Mouse (Mus musculus): ENCODE data around the gene Cd300ld5. TPM values are rescaled to one million over a fixed set of nuclear protein-coding genes. Genes with fewer than 3 reads are reported as not detected.
"Not testable (repeated sequence)": the region's sequence is repeated elsewhere in the genome, so short reads cannot be mapped to it uniquely, and the experiment has no call there.

The Cd300ld5 gene
- polyA plus RNA-seq, 1 experiment: not detected

GRCm38 (mm10) chr11:115052991-115053390 is 15.4 kb upstream of the Cd300ld5 start:
- no peak overlapping the region for H3K27ac ChIP-seq (ENCODE audit: insufficient read depth, low read length)
- no peak overlapping the region for H3K4me3 ChIP-seq (ENCODE audit: insufficient read depth, low read length)
- peaks cover 2% of the 10 kb centered on the region; the same call in 1 of the 2 replicates for H3K4me1 ChIP-seq (ENCODE audit: control insufficient read depth, insufficient read depth, low read length)
- TF ChIP-seq POLR2A (IDR thresholded peaks at IDR 0.05; ENCODE audit: extremely low read depth, insufficient read depth, low read length) (no peak), CTCF (IDR thresholded peaks at IDR 0.05; ENCODE audit: extremely low read depth, insufficient read depth, low read length) (no peak)

GRCm38 (mm10) chr11:115052206-115052605 is 14.6 kb upstream of the Cd300ld5 start:
- TF ChIP-seq CTCF (IDR thresholded peaks at IDR 0.05; ENCODE audit: extremely low read depth, insufficient read depth, low read length) (no peak), POLR2A (IDR thresholded peaks at IDR 0.05; ENCODE audit: extremely low read depth, insufficient read depth, low read length) (no peak)
- Histone ChIP-seq H3K4me3 (ENCODE audit: insufficient read depth, low read length) (no peak overlapping the region), H3K4me1 (ENCODE audit: control insufficient read depth, insufficient read depth, low read length) (peaks cover 2% of the 10 kb centered on the region; the same call in 1 of the 2 replicates), H3K27ac (ENCODE audit: insufficient read depth, low read length) (no peak overlapping the region)

- TF ChIP-seq CTCF (IDR thresholded peaks at IDR 0.05; ENCODE audit: extremely low read depth, insufficient read depth, low read length): peak; percentile 34; the same call in 1 of the 2 replicates
- TF ChIP-seq POLR2A (IDR thresholded peaks at IDR 0.05; ENCODE audit: extremely low read depth, insufficient read depth, low read length): no peak
- Histone ChIP-seq H3K27ac (ENCODE audit: insufficient read depth, low read length) (no peak overlapping the region), H3K4me3 (ENCODE audit: insufficient read depth, low read length) (no peak overlapping the region), H3K4me1 (ENCODE audit: control insufficient read depth, insufficient read depth, low read length) (peaks cover 2% of the 10 kb centered on the region; the same call in 1 of the 2 replicates)
Observed at GRCm38 (mm10) chr11:115049282-115049895, 11.8 kb upstream of the Cd300ld5 start.

GRCm38 (mm10) chr11:115048259-115048658 is 10.7 kb upstream of the Cd300ld5 start, which contains the start of gene Cd300ld3:
Gene Cd300ld3, minus strand, starts transcription at chr11:115048409.
- Histone ChIP-seq H3K4me3 (ENCODE audit: insufficient read depth, low read length) (no peak within 1 kb of the TSS), H3K27ac (ENCODE audit: insufficient read depth, low read length) (no peak within 1 kb of the TSS), H3K4me1 (ENCODE audit: control insufficient read depth, insufficient read depth, low read length) (peaks cover 2% of the 10 kb centered on the region; the same call in 1 of the 2 replicates)
- TF ChIP-seq POLR2A (IDR thresholded peaks at IDR 0.05; ENCODE audit: extremely low read depth, insufficient read depth, low read length) (no peak), CTCF (IDR thresholded peaks at IDR 0.05; ENCODE audit: extremely low read depth, insufficient read depth, low read length) (no peak)

- not testable (repeated sequence) for H3K27ac ChIP-seq (ENCODE audit: insufficient read depth, low read length); H3K4me1 ChIP-seq (ENCODE audit: control insufficient read depth, insufficient read depth, low read length); H3K4me3 ChIP-seq (ENCODE audit: insufficient read depth, low read length)
Observed at GRCm38 (mm10) chr11:115026912-115027311, 10.7 kb downstream of the Cd300ld5 start, which contains the start of gene Cd300ld4. Gene Cd300ld4, minus strand, starts transcription at chr11:115027012.

GRCm38 (mm10) chr11:115016093-115016492 is 21.5 kb downstream of the Cd300ld5 start, which contains the start of gene Cd300ld2:
Gene Cd300ld2, minus strand, starts transcription at chr11:115016193.
- H3K4me3 ChIP-seq (ENCODE audit: insufficient read depth, low read length); H3K4me1 ChIP-seq (ENCODE audit: control insufficient read depth, insufficient read depth, low read length); H3K27ac ChIP-seq (ENCODE audit: insufficient read depth, low read length): not testable (repeated sequence)

- no peak overlapping the region for H3K4me3 ChIP-seq (ENCODE audit: insufficient read depth, low read length)
- TF ChIP-seq POLR2A (IDR thresholded peaks at IDR 0.05; ENCODE audit: extremely low read depth, insufficient read depth, low read length) (no peak), CTCF (IDR thresholded peaks at IDR 0.05; ENCODE audit: extremely low read depth, insufficient read depth, low read length) (no peak)
- 0 out of 2 replicates have a peak overlapping the region, but pooled peaks have one; percentile 20 for H3K27ac ChIP-seq (ENCODE audit: insufficient read depth, low read length)
- H3K4me1 ChIP-seq (ENCODE audit: control insufficient read depth, insufficient read depth, low read length): no peaks in the 10 kb centered on the region
Observed at GRCm38 (mm10) chr11:115004070-115004469, 33.5 kb downstream of the Cd300ld5 start.

- Histone ChIP-seq H3K4me1 (ENCODE audit: control insufficient read depth, insufficient read depth, low read length) (no peaks in the 10 kb centered on the region), H3K4me3 (ENCODE audit: insufficient read depth, low read length) (no peak within 1 kb of the TSS), H3K27ac (ENCODE audit: insufficient read depth, low read length) (peak within 1 kb of the TSS; percentile 12; the same call in 1 of the 2 replicates)
- TF ChIP-seq POLR2A (IDR thresholded peaks at IDR 0.05; ENCODE audit: extremely low read depth, insufficient read depth, low read length): no peak
- TF ChIP-seq CTCF (IDR thresholded peaks at IDR 0.05; ENCODE audit: extremely low read depth, insufficient read depth, low read length): no peak
Observed at GRCm38 (mm10) chr11:115001474-115002040, 36.0 kb downstream of the Cd300ld5 start, which contains the start of gene Cd300c2. Gene Cd300c2, minus strand, starts transcription at chr11:115001880.

- Histone ChIP-seq H3K4me1 (ENCODE audit: control insufficient read depth, insufficient read depth, low read length) (no peaks in the 10 kb centered on the region), H3K27ac (ENCODE audit: insufficient read depth, low read length) (no peak within 1 kb of the TSS), H3K4me3 (ENCODE audit: insufficient read depth, low read length) (no peak within 1 kb of the TSS)
- no peak for TF ChIP-seq CTCF (IDR thresholded peaks at IDR 0.05; ENCODE audit: extremely low read depth, insufficient read depth, low read length)
Observed at GRCm38 (mm10) chr11:114989793-114990192, 47.8 kb downstream of the Cd300ld5 start, which contains the start of gene Cd300ld. Gene Cd300ld, minus strand, starts transcription at chr11:114989922.

GRCm38 (mm10) chr11:114981866-114982265 is 55.7 kb downstream of the Cd300ld5 start:
- Histone ChIP-seq H3K27ac (ENCODE audit: insufficient read depth, low read length) (no peak overlapping the region), H3K4me3 (ENCODE audit: insufficient read depth, low read length) (no peak overlapping the region), H3K4me1 (ENCODE audit: control insufficient read depth, insufficient read depth, low read length) (no peaks in the 10 kb centered on the region)
- TF ChIP-seq POLR2A (IDR thresholded peaks at IDR 0.05; ENCODE audit: extremely low read depth, insufficient read depth, low read length) (no peak), CTCF (IDR thresholded peaks at IDR 0.05; ENCODE audit: extremely low read depth, insufficient read depth, low read length) (no peak)

Other genes starting within 250 kb of the Cd300ld5 start
- gene Btbd17, start 241.8 kb downstream of the Cd300ld5 start, polyA plus RNA-seq (2012; rRNA removed): 50.7 and 56.1 TPM in 2 replicates
- not detected in 2 replicates for gene Gpr142, start 238.8 kb downstream of the Cd300ld5 start, polyA plus RNA-seq (2012; rRNA removed)
- 4.2 and 4.3 TPM in 2 replicates for gene Gprc5c, start 186.6 kb downstream of the Cd300ld5 start, polyA plus RNA-seq (2012; rRNA removed)
- gene Cd300a, start 147.7 kb downstream of the Cd300ld5 start, polyA plus RNA-seq (2012; rRNA removed): 0.81 and 0.88 TPM in 2 replicates
- gene Cd300lb, start 103.4 kb downstream of the Cd300ld5 start, polyA plus RNA-seq (2012; rRNA removed): 0.08 and 0.13 TPM in 2 replicates
- gene Cd300c, start 68.6 kb downstream of the Cd300ld5 start, polyA plus RNA-seq (2012; rRNA removed): not detected in 2 replicates
- gene Cd300ld, start 47.8 kb downstream of the Cd300ld5 start, polyA plus RNA-seq (2012; rRNA removed): 0.10 and 0.11 TPM in 2 replicates
- 7.5 and 7.6 TPM in 2 replicates for gene Cd300c2, start 35.9 kb downstream of the Cd300ld5 start, polyA plus RNA-seq (2012; rRNA removed)
- gene Cd300ld2, start 21.6 kb downstream of the Cd300ld5 start, polyA plus RNA-seq (2012; rRNA removed): 0.32 TPM in 1 of 2 replicates, not detected in the other
- gene Cd300ld4, start 10.8 kb downstream of the Cd300ld5 start, polyA plus RNA-seq (2012; rRNA removed): 0.13 and 0.44 TPM in 2 replicates
- 1.0 and 1.2 TPM in 2 replicates for gene Cd300ld3, start 10.6 kb upstream of the Cd300ld5 start, polyA plus RNA-seq (2012; rRNA removed)
- gene Cd300e, start 24.4 kb upstream of the Cd300ld5 start, polyA plus RNA-seq (2012; rRNA removed): 0.09 and 0.17 TPM in 2 replicates
- 2.5 and 2.9 TPM in 2 replicates for gene Rab37, start 53.7 kb upstream of the Cd300ld5 start, polyA plus RNA-seq (2012; rRNA removed)
- gene Cd300lf, start 96.2 kb upstream of the Cd300ld5 start, polyA plus RNA-seq (2012; rRNA removed): 0.08 TPM in 2 replicates
- gene Slc9a3r1, start 125.6 kb upstream of the Cd300ld5 start, polyA plus RNA-seq (2012; rRNA removed): 73.8 and 74.1 TPM in 2 replicates
- 9.5 and 10.3 TPM in 2 replicates for gene Tmem104, start 149.7 kb upstream of the Cd300ld5 start, polyA plus RNA-seq (2012; rRNA removed)
- gene Nat9, start 150.1 kb upstream of the Cd300ld5 start, polyA plus RNA-seq (2012; rRNA removed): 40.9 and 43.2 TPM in 2 replicates
- 35.8 and 37.4 TPM in 2 replicates for gene Grin2c, start 229.5 kb upstream of the Cd300ld5 start, polyA plus RNA-seq (2012; rRNA removed)
- gene Fdxr, start 239.3 kb upstream of the Cd300ld5 start, polyA plus RNA-seq (2012; rRNA removed): 32.6 and 33.4 TPM in 2 replicates